In the genomic region with DNA sequence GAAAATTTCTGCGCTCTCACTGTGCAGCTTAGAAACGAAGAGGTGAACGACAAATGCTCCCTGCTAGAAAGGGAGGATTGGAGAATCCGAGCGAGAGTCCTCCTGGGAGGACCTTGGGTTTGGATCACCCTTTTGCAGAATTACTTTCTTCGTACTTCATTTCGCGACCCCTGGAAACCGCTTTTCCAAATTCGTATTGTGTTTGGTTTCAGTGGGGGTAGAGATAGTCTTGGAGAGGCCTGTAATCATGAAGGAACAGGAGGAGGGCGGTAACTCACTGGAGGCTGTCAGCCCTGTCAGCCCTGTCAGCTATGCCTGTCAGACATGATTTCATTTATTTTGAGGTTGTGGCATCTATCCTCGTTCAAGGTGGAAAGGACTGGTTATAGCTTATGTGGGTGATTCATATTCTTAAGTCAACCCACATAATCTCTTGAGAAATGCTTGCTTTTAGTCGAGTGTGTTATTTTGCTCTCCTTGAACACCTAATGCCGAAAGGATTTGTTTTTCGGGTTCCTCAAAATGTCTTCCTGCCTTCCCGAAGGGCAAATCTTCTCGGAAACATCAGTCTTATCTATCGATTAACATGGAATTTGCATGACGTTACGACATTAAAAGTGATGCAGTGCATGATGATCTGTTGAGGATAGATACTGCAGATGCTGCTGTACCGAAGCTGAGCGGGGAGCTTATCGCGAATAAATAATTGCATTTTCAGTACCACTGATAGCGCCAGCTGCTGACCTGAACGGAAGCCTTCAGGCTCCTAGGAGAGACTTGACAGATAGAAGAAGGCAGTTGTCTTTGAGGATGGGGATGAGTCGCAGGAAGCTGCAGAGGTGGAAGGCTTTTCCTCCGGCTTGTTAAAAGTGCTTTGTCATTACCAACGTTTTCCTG, we compare ENCODE assay signal across 7 mouse cellular contexts. TPM values are rescaled to one million over a fixed set of nuclear protein-coding genes. Genes with fewer than 3 reads are reported as not detected.
DNase-seq lines count a peak whose midpoint lies in the region; ATAC-seq and TF ChIP-seq lines count a peak whose summit lies in the region.

No protein-coding gene starts in this region.

- H3K27ac ChIP-seq in forebrain, embryonic 15.5 days (replicated peaks) = peak overlapping the region; percentile 92
- H3K27ac ChIP-seq in kidney, postnatal 0 days = peak overlapping the region; percentile 43; the same call in 1 of the 2 replicates
- H3K27ac ChIP-seq in midbrain, embryonic 10.5 days (replicated peaks) = peak overlapping the region; percentile 85

- H3K9ac ChIP-seq in forebrain, embryonic 15.5 days (replicated peaks) = peak overlapping the region; percentile 87
- peak overlapping the region; percentile 79 for H3K9ac ChIP-seq in kidney, postnatal 0 days (ENCODE audit: low read depth, low read length)

- peaks cover 28% of the 10 kb centered on the region for H3K4me1 ChIP-seq in forebrain, embryonic 15.5 days
- peaks cover 10% of the 10 kb centered on the region for H3K4me1 ChIP-seq in kidney, postnatal 0 days (replicated peaks; ENCODE audit: insufficient read depth, low read length)
- peaks cover 20% of the 10 kb centered on the region for H3K4me1 ChIP-seq in midbrain, embryonic 10.5 days

- 10% methylated on average over 29 of the region's 29 CpGs for WGBS in forebrain, embryonic 15.5 days
- WGBS in kidney, postnatal 0 days = 8% methylated on average over 29 of the region's 29 CpGs
- 16% methylated on average over 29 of the region's 29 CpGs for WGBS in midbrain, embryonic 10.5 days

- H3K4me2 ChIP-seq in forebrain, embryonic 15.5 days (replicated peaks) = peak overlapping the region; percentile 55
- peak overlapping the region; percentile 71 for H3K4me2 ChIP-seq in kidney, postnatal 0 days (ENCODE audit: low read length)

- peak; percentile 6; the same call in 1 of the 2 replicates for ATAC-seq in forebrain, embryonic 15.5 days (replicated peaks)
- no peak for ATAC-seq in kidney, postnatal 0 days (replicated peaks; ENCODE audit: low FRiP score, low read depth)

- H3K27me3 ChIP-seq in forebrain, embryonic 15.5 days = no peaks in the 10 kb centered on the region
- H3K27me3 ChIP-seq in kidney, postnatal 0 days (ENCODE audit: insufficient read depth, low read length) = no peaks in the 10 kb centered on the region
- no peaks in the 10 kb centered on the region for H3K27me3 ChIP-seq in midbrain, embryonic 10.5 days (ENCODE audit: low read depth, poor library complexity, severe bottlenecking)

- peak overlapping the region; percentile 77 for H3K4me3 ChIP-seq in forebrain, embryonic 15.5 days
- peak overlapping the region; percentile 62 for H3K4me3 ChIP-seq in kidney, postnatal 0 days (replicated peaks; ENCODE audit: low read depth, low read length)
- H3K4me3 ChIP-seq in midbrain, embryonic 10.5 days = peak overlapping the region; percentile 75

- peak; percentile 6 for DNase-seq in thymus, postnatal 14 days
- DNase-seq in thymus, adult 18-20 months = no peak
- peak; percentile 65 for DNase-seq in c-Kit-negative CD71-positive TER-119-positive erythroid progenitor cells, embryonic 14.5 days (ENCODE audit: low read depth, low spot score)
- peak; percentile 41 for DNase-seq in kidney, postnatal 0 days (ENCODE audit: low spot score)
- peak; percentile 21 for DNase-seq in midbrain, embryonic 10.5 days (ENCODE audit: low spot score)
- no peak for DNase-seq in urinary bladder, adult 2 months (ENCODE audit: low spot score)

- peaks cover 17% of the 10 kb centered on the region; the same call in 1 of the 2 replicates for H3K36me3 ChIP-seq in forebrain, embryonic 15.5 days
- H3K36me3 ChIP-seq in kidney, postnatal 0 days (ENCODE audit: insufficient read depth, low read length) = no peaks in the 10 kb centered on the region
- H3K36me3 ChIP-seq in midbrain, embryonic 10.5 days = peaks cover 30% of the 10 kb centered on the region

- no peak for TF ChIP-seq CTCF in kidney, postnatal 0 days (IDR thresholded peaks at IDR 0.05; ENCODE audit: low read depth)

- no peaks in the 10 kb centered on the region for H3K9me3 ChIP-seq in forebrain, embryonic 15.5 days
- H3K9me3 ChIP-seq in kidney, postnatal 0 days (replicated peaks; ENCODE audit: low read length) = no peaks in the 10 kb centered on the region
- H3K9me3 ChIP-seq in midbrain, embryonic 10.5 days (replicated peaks) = no peaks in the 10 kb centered on the region

RNA-seq across cellular contexts. Expression of a gene that starts 0.9 kb away (rescaled TPM):
- 84.3 and 84.6 TPM in 2 replicates for polyA plus RNA-seq in forebrain, embryonic 15.5 days (2015; fragmentation: Nextera tagmentation; extraction: Ambion mirVana)
- 33.8 and 35.1 TPM in 2 replicates for polyA plus RNA-seq in kidney, postnatal 0 days (2015; fragmentation: Nextera tagmentation; extraction: Ambion mirVana)
- polyA plus RNA-seq in midbrain, embryonic 10.5 days (2016; fragmentation: Nextera tagmentation; extraction: Ambion mirVana) = 33.9 and 43.9 TPM in 2 replicates
- 66.9 and 74.1 TPM in 2 replicates for polyA plus RNA-seq in urinary bladder, adult 2 months (2012; rRNA removed)

RNA-seq across cellular contexts. Expression of a gene that starts 39.4 kb away (rescaled TPM):
- 29.4 and 30.1 TPM in 2 replicates for polyA plus RNA-seq in forebrain, embryonic 15.5 days (2015; fragmentation: Nextera tagmentation; extraction: Ambion mirVana)
- 143 and 156 TPM in 2 replicates for polyA plus RNA-seq in kidney, postnatal 0 days (2015; fragmentation: Nextera tagmentation; extraction: Ambion mirVana)
- polyA plus RNA-seq in midbrain, embryonic 10.5 days (2016; fragmentation: Nextera tagmentation; extraction: Ambion mirVana) = 16.7 and 21.8 TPM in 2 replicates
- 284 and 420 TPM in 2 replicates for polyA plus RNA-seq in urinary bladder, adult 2 months (2012; rRNA removed)

RNA-seq across cellular contexts. Expression of a gene that starts 59.7 kb away (rescaled TPM):
- polyA plus RNA-seq in forebrain, embryonic 15.5 days (2015; fragmentation: Nextera tagmentation; extraction: Ambion mirVana) = 7.9 and 8.1 TPM in 2 replicates
- 26.5 and 28.0 TPM in 2 replicates for polyA plus RNA-seq in kidney, postnatal 0 days (2015; fragmentation: Nextera tagmentation; extraction: Ambion mirVana)
- 10.0 and 11.6 TPM in 2 replicates for polyA plus RNA-seq in midbrain, embryonic 10.5 days (2016; fragmentation: Nextera tagmentation; extraction: Ambion mirVana)
- 27.2 and 29.0 TPM in 2 replicates for polyA plus RNA-seq in urinary bladder, adult 2 months (2012; rRNA removed)

Comparison
In these comparisons a context has a peak if more than half of its experiments do, and no peak if none do; other contexts are left out.
1. DNase-seq: peak in thymus, postnatal 14 days (single experiment), c-Kit-negative CD71-positive TER-119-positive erythroid progenitor cells, embryonic 14.5 days (single experiment), kidney, postnatal 0 days (single experiment) and midbrain, embryonic 10.5 days (single experiment); none in thymus, adult 18-20 months (0 of 2) and urinary bladder, adult 2 months (single experiment).
2. Peak in every context shown above with its lines, with median percentiles within 50 percentile points of each other: H3K27ac ChIP-seq and H3K4me3 ChIP-seq.